Mouse (Mus musculus): Measurements from ENCODE around the gene Lzic. TPM values are rescaled to one million over a fixed set of nuclear protein-coding genes. Genes with fewer than 3 reads are reported as not detected.

Lzic gene
- polyA plus RNA-seq, 1 experiment from 2014 or later, result 47.6 TPM

DNA sequence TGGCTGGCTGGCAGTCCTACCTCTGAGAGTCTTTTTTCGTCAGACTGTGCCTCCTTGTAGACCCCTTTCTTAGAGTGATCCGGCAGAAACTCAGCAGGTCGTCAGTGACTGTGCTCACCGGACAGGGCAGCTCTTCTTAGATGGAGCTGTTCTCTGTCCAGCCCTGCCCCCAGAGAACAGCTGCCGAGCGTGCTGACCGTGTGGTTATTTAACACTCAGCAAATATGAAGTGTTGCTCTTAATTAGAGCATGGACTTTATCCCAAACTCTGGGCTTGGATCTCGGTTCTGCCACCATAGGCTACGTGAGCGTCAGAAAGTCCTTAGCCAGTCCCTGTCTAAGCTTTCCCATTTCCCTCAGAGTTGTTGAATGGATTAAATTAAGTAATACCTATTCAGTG, 36.2 kb downstream of the Lzic start:
- Histone ChIP-seq H3K27ac (ENCODE audit: low read length) (no peak overlapping the region), H3K9me3 (ENCODE audit: low read length) (no peaks in the 10 kb centered on the region), H3K4me2 (replicated peaks; ENCODE audit: low read depth, low read length) (no peak overlapping the region), H3K27me3 (ENCODE audit: insufficient read depth, low read length) (no peaks in the 10 kb centered on the region), H3K9ac (replicated peaks; ENCODE audit: low read length) (no peak overlapping the region; the same call in 1 of the 2 replicates), H3K4me3 (ENCODE audit: low read length) (no peak overlapping the region), H3K4me1 (ENCODE audit: insufficient read depth, low read length) (peaks cover 40% of the 10 kb centered on the region), H3K36me3 (ENCODE audit: insufficient read depth, low read length) (no peaks in the 10 kb centered on the region)
- 56% methylated on average over 10 of the region's 10 CpGs for WGBS
- no peak for ATAC-seq (ENCODE audit: low FRiP score, low TSS enrichment)

DNA sequence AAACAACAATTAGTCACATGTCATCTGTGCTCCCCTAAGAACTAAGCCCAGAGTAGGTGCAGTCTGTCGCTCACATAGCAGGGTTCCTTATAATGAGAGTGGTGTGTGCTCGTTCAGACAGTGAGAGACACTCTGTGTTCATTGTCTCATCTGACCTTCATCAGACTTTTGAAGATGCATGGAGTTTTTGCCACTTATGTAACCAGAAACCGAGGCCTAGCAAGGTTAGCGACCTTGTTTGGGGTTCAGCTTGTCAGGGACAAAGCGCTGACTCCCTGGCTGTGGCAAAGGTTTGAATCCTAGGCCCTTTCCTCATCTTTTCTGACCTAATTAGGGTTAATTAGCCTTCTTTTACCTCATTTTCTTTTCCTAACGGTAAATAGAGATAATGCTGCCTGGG, 38.9 kb downstream of the Lzic start:
- H3K36me3 ChIP-seq (ENCODE audit: insufficient read depth, low read length), result no peaks in the 10 kb centered on the region
- no peak overlapping the region for H3K27ac ChIP-seq (ENCODE audit: low read length)
- H3K27me3 ChIP-seq (ENCODE audit: insufficient read depth, low read length), result no peaks in the 10 kb centered on the region
- no peak overlapping the region for H3K4me2 ChIP-seq (replicated peaks; ENCODE audit: low read depth, low read length)
- H3K9me3 ChIP-seq (ENCODE audit: low read length), result no peaks in the 10 kb centered on the region
- H3K4me3 ChIP-seq (ENCODE audit: low read length), result no peak overlapping the region
- H3K4me1 ChIP-seq (ENCODE audit: insufficient read depth, low read length), result peaks cover 55% of the 10 kb centered on the region
- ATAC-seq (ENCODE audit: low FRiP score, low TSS enrichment), result no peak
- 84% methylated on average over 6 of the region's 6 CpGs for WGBS
- H3K9ac ChIP-seq (replicated peaks; ENCODE audit: low read length), result no peak overlapping the region

- H3K27ac ChIP-seq (ENCODE audit: low read length), result no peak overlapping the region
- WGBS, result 83% methylated on average over 4 of the region's 4 CpGs
- H3K9me3 ChIP-seq (ENCODE audit: low read length), result no peaks in the 10 kb centered on the region
- no peaks in the 10 kb centered on the region for H3K36me3 ChIP-seq (ENCODE audit: insufficient read depth, low read length)
- peaks cover 51% of the 10 kb centered on the region for H3K4me1 ChIP-seq (ENCODE audit: insufficient read depth, low read length)
- H3K27me3 ChIP-seq (ENCODE audit: insufficient read depth, low read length), result no peaks in the 10 kb centered on the region
- no peak overlapping the region for H3K4me2 ChIP-seq (replicated peaks; ENCODE audit: low read depth, low read length)
- H3K4me3 ChIP-seq (ENCODE audit: low read length), result no peak overlapping the region
- no peak overlapping the region for H3K9ac ChIP-seq (replicated peaks; ENCODE audit: low read length)
- no peak for ATAC-seq (ENCODE audit: low FRiP score, low TSS enrichment)
Measured at GRCm38 (mm10) chr4:149525170-149525569, 40.1 kb downstream of the Lzic start.

GRCm38 (mm10) chr4:149525811-149526210, 40.8 kb downstream of the Lzic start:
- WGBS, result 49% methylated on average over 6 of the region's 6 CpGs
- no peaks in the 10 kb centered on the region for H3K9me3 ChIP-seq (ENCODE audit: low read length)

GRCm38 (mm10) chr4:149526330-149526729, 41.3 kb downstream of the Lzic start:
- H3K27me3 ChIP-seq (ENCODE audit: insufficient read depth, low read length), result no peaks in the 10 kb centered on the region
- no peak overlapping the region for H3K4me3 ChIP-seq (ENCODE audit: low read length)
- peak; percentile 40; the same call in 1 of the 2 replicates for ATAC-seq (ENCODE audit: low FRiP score, low TSS enrichment)
- WGBS, result 26% methylated on average over 7 of the region's 7 CpGs
- peaks cover 45% of the 10 kb centered on the region for H3K4me1 ChIP-seq (ENCODE audit: insufficient read depth, low read length)
- H3K27ac ChIP-seq (ENCODE audit: low read length), result peak overlapping the region; percentile 25; the same call in 1 of the 2 replicates
- no peak overlapping the region for H3K4me2 ChIP-seq (replicated peaks; ENCODE audit: low read depth, low read length)
- no peaks in the 10 kb centered on the region for H3K36me3 ChIP-seq (ENCODE audit: insufficient read depth, low read length)
- H3K9me3 ChIP-seq (ENCODE audit: low read length), result no peaks in the 10 kb centered on the region
- peak overlapping the region; percentile 46 for H3K9ac ChIP-seq (replicated peaks; ENCODE audit: low read length)

More at GRCm38 (mm10) chr4:149525811-149526210, 40.8 kb downstream of the Lzic start:
- H3K4me3 ChIP-seq (ENCODE audit: low read length), result no peak overlapping the region
- peak overlapping the region; percentile 46 for H3K9ac ChIP-seq (replicated peaks; ENCODE audit: low read length)
- H3K36me3 ChIP-seq (ENCODE audit: insufficient read depth, low read length), result no peaks in the 10 kb centered on the region
- ATAC-seq (ENCODE audit: low FRiP score, low TSS enrichment), result no peak
- H3K4me1 ChIP-seq (ENCODE audit: insufficient read depth, low read length), result peaks cover 50% of the 10 kb centered on the region
- no peak overlapping the region for H3K4me2 ChIP-seq (replicated peaks; ENCODE audit: low read depth, low read length)
- H3K27ac ChIP-seq (ENCODE audit: low read length), result 0 out of 2 replicates have a peak overlapping the region, but pooled peaks have one; percentile 25
- H3K27me3 ChIP-seq (ENCODE audit: insufficient read depth, low read length), result no peaks in the 10 kb centered on the region

GRCm38 (mm10) chr4:149527621-149528354, 42.8 kb downstream of the Lzic start:
- Histone ChIP-seq H3K4me2 (replicated peaks; ENCODE audit: low read depth, low read length) (no peak overlapping the region), H3K4me1 (ENCODE audit: insufficient read depth, low read length) (peaks cover 44% of the 10 kb centered on the region), H3K4me3 (ENCODE audit: low read length) (no peak overlapping the region), H3K9me3 (ENCODE audit: low read length) (no peaks in the 10 kb centered on the region), H3K27ac (ENCODE audit: low read length) (0 out of 2 replicates have a peak overlapping the region, but pooled peaks have one; percentile 23), H3K36me3 (ENCODE audit: insufficient read depth, low read length) (no peaks in the 10 kb centered on the region), H3K9ac (replicated peaks; ENCODE audit: low read length) (peak overlapping the region; percentile 2), H3K27me3 (ENCODE audit: insufficient read depth, low read length) (no peaks in the 10 kb centered on the region)
- ATAC-seq (ENCODE audit: low FRiP score, low TSS enrichment), result no peak
- 56% methylated on average over 15 of the region's 15 CpGs for WGBS

DNA sequence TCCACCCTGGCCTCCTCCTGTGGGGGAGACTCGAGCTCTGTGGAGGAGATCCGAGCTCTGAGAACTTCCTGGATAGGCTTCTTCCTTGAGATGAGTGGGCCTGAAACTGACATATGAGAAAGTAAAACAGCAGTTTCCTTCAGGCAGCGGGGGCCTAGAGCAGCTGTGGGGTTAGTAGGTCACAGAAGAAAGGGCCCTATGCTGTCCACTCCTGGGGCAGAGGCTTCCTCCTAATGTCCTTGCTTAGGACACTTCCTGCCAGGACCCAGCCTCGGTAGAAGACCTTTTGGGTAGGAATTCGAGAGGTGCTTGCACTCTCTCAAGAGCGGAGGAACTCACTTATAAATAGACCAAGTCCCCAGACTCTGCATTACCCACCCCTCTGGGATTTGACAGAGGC, 44.7 kb downstream of the Lzic start:
- no peak overlapping the region for H3K4me2 ChIP-seq (replicated peaks; ENCODE audit: low read depth, low read length)
- H3K36me3 ChIP-seq (ENCODE audit: insufficient read depth, low read length), result no peaks in the 10 kb centered on the region
- peaks cover 41% of the 10 kb centered on the region for H3K4me1 ChIP-seq (ENCODE audit: insufficient read depth, low read length)
- no peaks in the 10 kb centered on the region for H3K9me3 ChIP-seq (ENCODE audit: low read length)
- ATAC-seq (ENCODE audit: low FRiP score, low TSS enrichment), result peak; percentile 50; the same call in 1 of the 2 replicates
- no peak overlapping the region for H3K9ac ChIP-seq (replicated peaks; ENCODE audit: low read length)
- H3K27me3 ChIP-seq (ENCODE audit: insufficient read depth, low read length), result no peaks in the 10 kb centered on the region
- 25% methylated on average over 6 of the region's 6 CpGs for WGBS
- peak overlapping the region; percentile 84 for H3K27ac ChIP-seq (ENCODE audit: low read length)
- no peak overlapping the region for H3K4me3 ChIP-seq (ENCODE audit: low read length)

DNA sequence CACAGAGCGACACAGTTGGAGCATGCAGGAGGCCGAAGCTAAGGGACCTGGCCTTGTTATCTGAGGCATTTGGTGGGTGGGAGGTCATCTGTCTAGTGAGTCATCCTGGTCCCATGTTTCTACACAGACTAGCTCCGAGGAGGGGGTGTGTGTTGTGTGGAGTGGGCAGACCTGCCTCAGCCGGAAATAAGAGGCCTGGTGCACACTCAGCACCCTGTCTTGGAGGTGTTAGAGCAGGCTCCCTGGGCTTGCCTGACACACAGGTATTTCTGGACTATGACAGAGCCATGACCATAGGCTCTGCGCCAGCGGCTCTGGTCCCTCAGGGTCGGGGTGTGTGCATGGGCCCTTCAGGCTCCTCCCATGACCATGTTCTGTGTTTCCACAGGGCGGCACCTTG, 54.4 kb downstream of the Lzic start:
- 73% methylated on average over 8 of the region's 8 CpGs for WGBS
- no peak overlapping the region for H3K27ac ChIP-seq (ENCODE audit: low read length)
- H3K36me3 ChIP-seq (ENCODE audit: insufficient read depth, low read length), result no peaks in the 10 kb centered on the region; the same call in 1 of the 2 replicates
- H3K4me2 ChIP-seq (replicated peaks; ENCODE audit: low read depth, low read length), result no peak overlapping the region
- no peaks in the 10 kb centered on the region for H3K9me3 ChIP-seq (ENCODE audit: low read length)
- H3K4me3 ChIP-seq (ENCODE audit: low read length), result no peak overlapping the region
- H3K4me1 ChIP-seq (ENCODE audit: insufficient read depth, low read length), result no peaks in the 10 kb centered on the region
- no peaks in the 10 kb centered on the region for H3K27me3 ChIP-seq (ENCODE audit: insufficient read depth, low read length)
- ATAC-seq (ENCODE audit: low FRiP score, low TSS enrichment), result peak; percentile 37; the same call in 1 of the 2 replicates
- H3K9ac ChIP-seq (replicated peaks; ENCODE audit: low read length), result no peak overlapping the region

DNA sequence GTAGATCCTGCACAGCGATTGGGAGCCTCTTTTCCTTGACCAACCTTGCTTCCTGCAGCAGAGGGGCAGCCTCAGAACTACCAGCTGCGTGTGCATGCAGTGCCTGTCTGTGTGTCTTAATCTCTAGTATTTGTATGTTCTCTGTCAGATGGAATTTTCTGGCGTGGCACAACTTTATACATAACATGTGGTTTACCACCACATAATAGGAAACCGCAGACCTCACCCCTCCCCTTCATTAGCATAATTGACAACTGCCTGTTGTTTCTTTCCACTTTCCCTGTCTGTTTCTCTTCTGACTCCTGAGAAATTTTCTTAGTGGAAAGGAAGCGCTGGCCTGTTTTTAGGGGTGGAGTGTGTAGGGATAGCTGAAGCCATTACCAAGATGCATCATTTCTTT, 56.9 kb downstream of the Lzic start:
- 77% methylated on average over 5 of the region's 5 CpGs for WGBS
- no peak overlapping the region for H3K27ac ChIP-seq (ENCODE audit: low read length)
- H3K27me3 ChIP-seq (ENCODE audit: insufficient read depth, low read length), result no peaks in the 10 kb centered on the region
- ATAC-seq (ENCODE audit: low FRiP score, low TSS enrichment), result no peak
- peaks cover 11% of the 10 kb centered on the region for H3K36me3 ChIP-seq (ENCODE audit: insufficient read depth, low read length)
- H3K9ac ChIP-seq (replicated peaks; ENCODE audit: low read length), result no peak overlapping the region
- no peak overlapping the region for H3K4me3 ChIP-seq (ENCODE audit: low read length)
- no peaks in the 10 kb centered on the region for H3K9me3 ChIP-seq (ENCODE audit: low read length)
- no peak overlapping the region for H3K4me2 ChIP-seq (replicated peaks; ENCODE audit: low read depth, low read length)
- no peaks in the 10 kb centered on the region for H3K4me1 ChIP-seq (ENCODE audit: insufficient read depth, low read length)

- no peaks in the 10 kb centered on the region for H3K9me3 ChIP-seq (ENCODE audit: low read length)
- no peaks in the 10 kb centered on the region for H3K27me3 ChIP-seq (ENCODE audit: insufficient read depth, low read length)
- no peak overlapping the region for H3K4me2 ChIP-seq (replicated peaks; ENCODE audit: low read depth, low read length)
- 82% methylated on average over 12 of the region's 12 CpGs for WGBS
- 0 out of 2 replicates have a peak overlapping the region, but pooled peaks have one; percentile 23 for H3K9ac ChIP-seq (replicated peaks; ENCODE audit: low read length)
- H3K36me3 ChIP-seq (ENCODE audit: insufficient read depth, low read length), result peaks cover 11% of the 10 kb centered on the region
- no peak overlapping the region for H3K27ac ChIP-seq (ENCODE audit: low read length)
- no peak for ATAC-seq (ENCODE audit: low FRiP score, low TSS enrichment)
- H3K4me1 ChIP-seq (ENCODE audit: insufficient read depth, low read length), result no peaks in the 10 kb centered on the region
- no peak overlapping the region for H3K4me3 ChIP-seq (ENCODE audit: low read length)
Measured at GRCm38 (mm10) chr4:149542431-149542830, 57.4 kb downstream of the Lzic start.
